Mouse (Mus musculus) layer of hippocampus, postnatal 14 days (tissue): ENCODE measurements around the gene Cpe. TPM values are rescaled to one million over a fixed set of nuclear protein-coding genes. Genes with fewer than 3 reads are reported as not detected.
A peak's percentile ranks its signal among the peaks of the same experiment; 100 is the strongest.
"Not testable (repeated sequence)": the region's sequence is repeated elsewhere in the genome, so short reads cannot be mapped to it uniquely, and the experiment has no call there.

ENCODE experiments used
- DNase-seq, 2 experiments: peaks; one replicate each; pipeline ENCODE4 v3.0.0; 2021 to 2022; ENCODE audit warnings: low spot score in 2 of 2, mixed read lengths in 1 of 2
- total RNA-seq, 2 experiments: library from RNA; stranded (reverse); gene quantifications; 2 replicates each; pipeline ENCODE4 v1.2.3; 2021

Cpe gene
- total RNA-seq, 2 experiments from 2014 or later, result 3,147 to 3,263 TPM

DNA sequence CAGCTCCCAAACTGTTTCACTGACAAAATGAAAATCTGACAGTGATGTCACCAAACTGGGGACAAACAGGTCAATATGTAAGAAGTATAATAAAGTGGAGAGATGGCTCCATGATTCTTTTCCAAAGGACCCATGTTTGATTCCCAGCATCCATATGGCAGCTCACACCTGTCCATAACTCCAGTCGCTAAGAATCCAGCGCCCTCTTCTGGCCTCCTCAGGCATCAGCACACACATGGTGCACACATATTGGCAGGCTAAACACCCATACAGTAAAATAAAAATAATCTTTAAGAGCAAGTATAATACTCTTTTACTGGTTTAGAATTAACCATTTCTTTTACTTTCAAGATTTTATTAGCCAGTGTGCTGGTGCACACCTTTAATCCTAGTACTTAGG is 16.5 kb downstream of the Cpe start:
- no peak for DNase-seq

GRCm38 (mm10) chr8:64674951-64675585 is 17.8 kb downstream of the Cpe start:
- no peak for DNase-seq

DNA sequence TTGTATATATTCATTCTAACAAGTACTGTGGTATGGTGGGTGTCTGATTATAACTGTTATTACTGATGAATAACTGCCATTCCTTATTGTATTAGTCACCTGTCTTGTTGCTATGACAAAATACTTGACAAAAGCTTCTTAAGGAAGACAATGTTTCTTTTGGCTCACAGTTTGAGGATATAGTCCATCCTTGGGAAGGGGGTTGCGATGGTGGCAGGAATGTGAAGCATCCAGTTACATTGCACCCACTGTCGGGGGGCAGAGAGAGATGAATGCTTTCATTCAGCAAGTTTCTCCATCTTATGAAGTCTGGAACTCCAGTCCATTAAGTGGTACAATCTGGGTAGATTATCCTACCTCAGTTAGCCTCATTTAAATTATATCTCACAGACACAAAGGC is 19.9 kb downstream of the Cpe start:
- DNase-seq, result no peak

GRCm38 (mm10) chr8:64671937-64672336 is 20.9 kb downstream of the Cpe start:
- no peak for DNase-seq

GRCm38 (mm10) chr8:64666305-64666704 is 26.5 kb downstream of the Cpe start:
- not testable (repeated sequence) for DNase-seq

DNA sequence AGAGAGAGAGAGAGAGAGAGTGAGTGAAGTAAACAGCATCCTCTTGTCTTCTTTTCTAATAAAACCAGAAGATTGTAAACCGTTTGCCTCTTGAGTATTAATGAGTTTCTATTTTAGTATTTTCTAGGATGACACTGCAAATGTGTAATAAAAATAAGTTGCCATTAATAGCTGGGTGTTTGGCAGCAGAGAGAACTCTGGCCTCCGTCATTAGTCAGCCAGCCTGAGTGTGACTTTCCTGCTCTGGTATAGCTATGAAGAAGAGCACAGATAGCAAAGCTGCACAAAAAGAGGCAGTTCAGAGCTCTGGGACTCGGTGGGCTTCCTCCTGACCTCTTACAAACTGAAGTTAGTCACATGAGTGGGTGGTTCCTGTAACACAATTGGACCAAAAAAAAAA is 27.3 kb downstream of the Cpe start:
- DNase-seq, result no peak

- DNase-seq, result peak in 1 of 2 experiments; percentile 61
These were observed 28.0 kb downstream of the Cpe start for GRCm38 (mm10) chr8:64664811-64665210.

GRCm38 (mm10) chr8:64664350-64664749 is 28.5 kb downstream of the Cpe start:
- DNase-seq, result no peak

DNA sequence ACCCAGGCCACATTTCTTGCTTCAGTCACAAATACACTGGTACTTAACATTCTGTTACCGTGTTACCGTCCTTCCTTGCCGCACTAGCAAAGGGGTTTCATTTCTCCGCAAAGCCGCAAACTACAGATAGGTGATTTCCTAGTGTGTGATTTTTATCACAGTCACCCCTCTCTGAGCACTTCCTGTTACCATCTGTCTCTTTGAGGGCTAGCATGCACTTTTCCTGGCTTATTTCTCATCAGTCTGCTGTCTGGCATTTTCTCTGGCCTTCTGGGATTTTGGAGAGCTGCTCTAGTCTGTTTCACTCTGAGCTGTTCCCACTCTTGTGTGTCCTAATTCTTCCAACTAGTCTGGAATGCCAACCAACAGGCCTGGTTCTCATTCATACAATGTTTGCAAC is 33.8 kb downstream of the Cpe start:
- DNase-seq, result peak; percentile 44 to 93

GRCm38 (mm10) chr8:64657980-64658401 is 34.9 kb downstream of the Cpe start:
- DNase-seq, result peak; percentile 49 to 76

DNA sequence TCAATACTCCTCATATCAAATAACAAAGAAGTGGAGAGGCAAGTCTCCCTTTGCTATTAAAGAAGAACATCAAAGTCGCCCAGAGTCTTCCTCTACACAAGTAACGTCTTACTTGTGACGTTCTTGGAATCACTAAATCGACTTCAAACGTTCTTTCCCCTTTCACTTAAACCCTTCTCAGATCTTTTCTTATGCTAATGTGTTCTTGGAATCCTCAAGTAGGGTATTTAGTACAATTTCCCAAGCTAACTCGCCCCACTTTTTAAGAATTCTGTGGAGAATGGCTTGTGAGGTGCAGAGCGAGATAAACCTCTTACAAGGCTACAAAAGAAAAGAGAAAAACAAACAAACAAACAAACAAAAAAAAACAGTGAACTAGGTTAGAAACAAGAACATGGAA is 35.3 kb downstream of the Cpe start:
- no peak for DNase-seq

DNA sequence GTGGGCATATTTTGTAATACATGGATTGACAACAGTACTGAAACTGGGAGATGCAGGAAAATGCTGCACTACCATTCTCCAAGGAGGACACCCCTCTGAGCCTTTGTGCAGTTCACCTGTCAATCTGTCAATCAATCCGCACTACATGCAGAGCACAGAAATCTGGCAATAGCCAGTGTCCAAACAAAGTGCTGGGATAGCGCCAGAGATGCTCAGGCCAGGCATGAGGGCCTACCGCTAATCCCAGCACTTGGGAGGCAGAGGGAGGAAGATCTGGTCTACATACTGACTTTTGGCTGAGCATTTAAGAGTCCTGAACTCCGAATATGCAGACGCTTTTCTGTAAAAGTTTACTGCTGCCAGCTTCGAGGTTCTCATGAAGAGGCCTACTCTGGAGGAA is 37.0 kb downstream of the Cpe start:
- DNase-seq, result no peak

GRCm38 (mm10) chr8:64655087-64655486 is 37.8 kb downstream of the Cpe start:
- peak in 1 of 2 experiments; percentile 64 for DNase-seq

DNA sequence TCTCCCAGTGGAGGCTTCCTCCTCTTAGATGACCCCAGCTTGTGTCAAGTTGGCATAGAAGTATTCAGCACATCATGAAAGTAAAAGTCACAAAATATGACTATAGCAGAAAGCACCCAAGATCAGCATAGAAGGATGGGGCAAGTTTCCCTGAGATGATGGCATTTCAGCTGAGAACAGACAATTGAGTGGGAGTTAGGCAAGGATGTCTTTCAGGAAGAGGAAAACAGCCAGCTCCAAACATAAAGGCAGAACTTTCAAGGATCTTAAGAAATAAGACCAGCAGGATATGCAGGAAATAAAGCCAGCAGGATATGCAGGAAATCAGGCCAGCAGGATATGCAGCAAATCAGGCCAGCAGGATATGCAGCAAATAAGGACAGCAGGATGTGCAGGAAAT is 40.6 kb downstream of the Cpe start:
- DNase-seq, result no peak

DNA sequence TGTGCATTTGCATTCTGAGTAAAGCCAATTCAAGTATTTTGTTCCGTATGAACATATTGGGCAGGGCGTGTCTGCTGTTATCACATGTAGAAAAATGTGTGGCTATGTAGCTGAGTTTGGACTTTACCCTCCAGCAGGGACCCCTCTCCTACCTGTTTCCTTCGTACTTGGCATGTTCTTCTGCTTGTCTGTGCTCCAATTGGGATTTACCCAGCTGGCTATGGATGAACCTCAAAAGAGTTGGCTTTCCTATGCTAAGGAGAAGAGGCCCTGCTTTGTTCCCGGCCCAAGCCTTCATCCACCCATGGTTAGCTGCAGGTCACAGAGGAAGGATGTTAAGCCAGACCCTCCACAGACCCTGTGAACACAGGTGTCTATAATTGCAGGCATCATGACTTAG is 44.8 kb downstream of the Cpe start:
- DNase-seq, result no peak

DNA sequence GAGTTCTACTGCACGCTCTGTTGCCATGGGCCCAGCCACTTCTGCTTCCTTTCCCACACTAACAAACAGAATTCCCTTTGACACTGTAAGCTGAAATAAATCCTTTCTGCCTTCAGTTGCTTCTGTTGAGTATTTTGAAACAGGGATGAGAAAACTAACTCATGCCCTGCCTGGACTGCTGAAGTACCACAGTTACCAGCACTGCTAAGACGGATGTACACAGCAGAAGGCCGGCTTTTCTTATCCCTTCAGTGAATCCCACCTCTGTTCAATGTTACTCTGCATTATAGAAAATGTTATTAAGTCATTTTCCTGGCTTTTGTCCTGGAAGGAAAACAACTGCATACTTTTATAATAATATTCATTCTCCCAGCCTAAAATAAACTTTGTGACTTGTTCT is 45.7 kb downstream of the Cpe start:
- DNase-seq, result no peak

GRCm38 (mm10) chr8:64646421-64646820 is 46.4 kb downstream of the Cpe start:
- no peak for DNase-seq

GRCm38 (mm10) chr8:64644108-64645005 is 48.5 kb downstream of the Cpe start:
- peak in 1 of 2 experiments; percentile 83 for DNase-seq

- DNase-seq, result no peak
These were observed 49.5 kb downstream of the Cpe start for GRCm38 (mm10) chr8:64643382-64643781.

DNA sequence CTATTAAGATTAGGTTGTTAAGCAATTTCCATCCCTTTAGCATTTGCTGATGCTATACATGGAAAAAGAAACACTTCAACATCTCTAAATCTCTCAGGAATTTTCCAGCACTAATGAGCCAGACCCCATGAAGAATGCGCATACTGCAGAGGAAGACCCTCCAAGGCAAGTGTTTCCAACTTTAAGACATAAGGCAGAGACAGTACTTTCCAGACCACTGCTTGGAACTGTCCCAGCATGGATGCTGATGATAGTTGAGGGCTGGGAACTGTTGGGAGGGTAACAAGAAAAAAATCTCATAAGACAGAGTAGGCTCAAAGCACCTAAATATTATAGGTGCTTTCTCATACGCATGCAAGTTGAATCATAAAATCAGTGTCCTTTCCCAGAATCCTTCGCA is 50.1 kb downstream of the Cpe start:
- DNase-seq, result no peak

- no peak for DNase-seq
These were observed 52.3 kb downstream of the Cpe start for GRCm38 (mm10) chr8:64640599-64640998.

DNA sequence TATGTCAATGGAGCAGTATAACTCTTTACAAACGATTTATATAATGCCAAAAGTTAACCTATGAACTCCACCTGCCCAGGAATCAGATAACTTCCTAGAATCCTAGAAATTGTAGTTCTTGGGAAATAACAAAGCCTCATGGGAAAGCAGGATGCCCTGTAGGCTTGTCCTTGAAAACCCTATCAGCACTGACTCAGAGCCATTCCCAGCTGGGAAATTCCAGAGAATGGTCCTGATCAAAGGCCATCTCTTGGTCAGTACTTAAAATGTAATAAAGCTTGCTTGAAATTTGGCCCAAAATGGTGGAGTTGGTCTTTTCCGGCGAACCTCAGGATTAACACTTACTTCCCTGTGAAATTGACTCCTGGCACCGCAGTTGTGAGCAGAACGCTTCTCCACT is 53.2 kb downstream of the Cpe start:
- no peak for DNase-seq

- no peak for DNase-seq
These were observed 58.0 kb downstream of the Cpe start for GRCm38 (mm10) chr8:64634901-64635300.
